Mouse (Mus musculus) heart, embryonic 10.5 days (tissue): ENCODE measurements around the gene Pdhx. TPM values are rescaled to one million over a fixed set of nuclear protein-coding genes. Genes with fewer than 3 reads are reported as not detected.

ENCODE experiments used
- DNase-seq: peaks from one replicate; pipeline ENCODE4 v3.0.0-alpha.2; 2017; ENCODE audit warnings: low spot score
- H3K27ac ChIP-seq: fragments of 300-500 bp; sonication (generic); 2 replicates; pipeline ENCODE4 v1.5.1; 2016; ENCODE audit warnings: mild to moderate bottlenecking
- H3K27me3 ChIP-seq: fragments of 300-500 bp; sonication (generic); 2 replicates; pipeline ENCODE4 v1.6.1; 2016; ENCODE audit warnings: mild to moderate bottlenecking; ENCODE audit not compliant: poor library complexity, insufficient read depth, severe bottlenecking
- H3K36me3 ChIP-seq: fragments of 300-500 bp; sonication (generic); 2 replicates; pipeline ENCODE4 v1.6.1; 2016; ENCODE audit warnings: mild to moderate bottlenecking, moderate library complexity
- H3K4me1 ChIP-seq: fragments of 300-500 bp; sonication (generic); 2 replicates; pipeline ENCODE4 v1.6.1; 2016; ENCODE audit warnings: mild to moderate bottlenecking
- H3K4me3 ChIP-seq: fragments of 300-500 bp; sonication (generic); 2 replicates; pipeline ENCODE4 v1.5.1; 2016; ENCODE audit warnings: mild to moderate bottlenecking, moderate library complexity
- H3K9me3 ChIP-seq: fragments of 300-500 bp; sonication (generic); 2 replicates; pipeline ENCODE4 v1.6.1; 2016; ENCODE audit warnings: mild to moderate bottlenecking, moderate library complexity
- WGBS: fragments of 180-500 bp; shearing (Covaris S2); methylation state at CpG from one replicate; pipeline ENCODE4 v1.1.7; 2016; 5-methylcytosine and 5-hydroxymethylcytosine counted together
- polyA plus RNA-seq: library from polyadenylated mRNA; unstranded; fragments of >200 nt; fragmentation: Nextera tagmentation; extraction: Ambion mirVana; gene quantifications from 2 replicates; pipeline ENCODE4 v1.2.1, GENCODE M21; 2016

Pdhx gene
- polyA plus RNA-seq, 1 experiment from 2014 or later, result 47.2 TPM

DNA sequence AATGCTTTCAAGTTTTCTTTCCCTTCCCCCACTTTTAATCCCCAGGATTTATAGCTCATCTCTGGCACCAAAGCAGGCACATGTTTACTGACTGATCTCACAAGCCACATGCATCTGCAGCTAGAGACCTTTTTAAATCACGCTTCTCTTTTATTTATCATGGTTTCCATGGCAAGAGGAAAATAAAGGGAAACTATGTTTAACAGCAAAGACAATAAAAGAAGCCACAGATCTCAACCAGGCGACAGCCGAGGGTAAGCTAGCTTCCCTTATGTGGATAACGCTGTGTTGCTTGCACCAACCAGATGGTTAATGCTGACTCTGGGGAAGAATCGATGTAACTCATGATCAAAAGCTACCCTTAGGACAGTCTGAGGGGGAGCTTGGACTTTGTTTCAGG is 75.0 kb downstream of the Pdhx start:
- Histone ChIP-seq H3K27ac (no peak overlapping the region), H3K27me3 (no peaks in the 10 kb centered on the region), H3K36me3 (no peaks in the 10 kb centered on the region), H3K4me1 (no peaks in the 10 kb centered on the region), H3K4me3 (no peak overlapping the region), H3K9me3 (no peaks in the 10 kb centered on the region)
- DNase-seq, result no peak
- 74% methylated on average over 5 of the region's 5 CpGs for WGBS

DNA sequence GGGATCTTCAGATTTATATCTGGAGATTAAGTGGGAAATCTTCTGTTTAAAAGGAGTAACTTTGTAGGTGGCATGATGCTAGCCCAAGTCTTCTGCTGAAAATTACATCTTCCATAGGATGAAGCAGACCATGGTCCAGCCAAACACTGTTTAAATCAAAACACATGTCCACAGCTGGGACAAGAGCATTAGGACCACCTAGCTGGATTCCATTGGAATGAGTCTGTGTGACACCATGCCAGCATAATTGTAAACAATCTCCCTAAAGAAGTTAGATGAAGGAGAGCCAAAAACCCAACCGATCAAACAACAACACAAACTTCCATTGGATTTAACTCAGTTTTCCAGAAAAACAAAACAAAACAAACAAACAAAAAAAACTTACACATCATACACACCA is 75.4 kb downstream of the Pdhx start:
- H3K36me3 ChIP-seq, result no peaks in the 10 kb centered on the region
- no peaks in the 10 kb centered on the region for H3K27me3 ChIP-seq
- 86% methylated on average over 1 of the region's 1 CpGs for WGBS
- DNase-seq, result no peak
- no peak overlapping the region for H3K27ac ChIP-seq
- no peak overlapping the region for H3K4me3 ChIP-seq
- no peaks in the 10 kb centered on the region for H3K9me3 ChIP-seq
- no peaks in the 10 kb centered on the region for H3K4me1 ChIP-seq

- H3K36me3 ChIP-seq, result no peaks in the 10 kb centered on the region
- 93% methylated on average over 3 of the region's 3 CpGs for whole genome bisulfite sequencing
These were observed 79.3 kb downstream of the Pdhx start for GRCm38 (mm10) chr2:102993841-102994607.

GRCm38 (mm10) chr2:102992405-102992804 is 80.9 kb downstream of the Pdhx start:
- no peak for DNase-seq
- WGBS, result 86% methylated on average over 6 of the region's 6 CpGs
- H3K36me3 ChIP-seq, result no peaks in the 10 kb centered on the region
- H3K27me3 ChIP-seq, result no peaks in the 10 kb centered on the region
- no peak overlapping the region for H3K27ac ChIP-seq
- no peaks in the 10 kb centered on the region for H3K4me1 ChIP-seq
- H3K9me3 ChIP-seq, result no peaks in the 10 kb centered on the region
- H3K4me3 ChIP-seq, result no peak overlapping the region

More at GRCm38 (mm10) chr2:102993841-102994607, 79.3 kb downstream of the Pdhx start:
- Histone ChIP-seq H3K4me1 (no peaks in the 10 kb centered on the region), H3K27me3 (no peaks in the 10 kb centered on the region), H3K27ac (no peak overlapping the region), H3K4me3 (no peak overlapping the region), H3K9me3 (no peaks in the 10 kb centered on the region)
- no peak for DNase-seq

GRCm38 (mm10) chr2:102990301-102990702 is 83.0 kb downstream of the Pdhx start:
- Histone ChIP-seq H3K36me3 (no peaks in the 10 kb centered on the region), H3K9me3 (no peaks in the 10 kb centered on the region), H3K4me3 (no peak overlapping the region), H3K27ac (no peak overlapping the region), H3K27me3 (no peaks in the 10 kb centered on the region), H3K4me1 (no peaks in the 10 kb centered on the region)
- whole genome bisulfite sequencing, result 59% methylated on average over 2 of the region's 2 CpGs
- no peak for DNase-seq

DNA sequence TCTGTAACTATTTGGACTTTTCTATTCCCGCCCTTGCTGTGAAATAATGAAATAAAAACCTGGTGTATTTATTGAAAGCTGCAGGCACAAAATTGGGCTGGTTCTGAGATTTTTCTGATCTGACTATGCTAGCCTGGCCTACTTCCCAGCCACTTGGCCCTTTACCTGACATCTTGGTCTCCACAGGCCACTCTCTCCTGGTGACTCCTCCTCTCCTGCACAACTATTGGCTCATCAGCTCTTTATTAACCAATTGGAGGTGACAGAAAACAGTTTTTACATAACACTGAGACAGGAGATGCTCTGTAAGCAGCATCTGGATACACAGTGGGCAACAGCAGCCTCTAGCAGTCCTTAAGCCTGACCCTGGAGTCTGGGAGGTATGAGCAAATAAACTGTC is 83.9 kb downstream of the Pdhx start:
- no peaks in the 10 kb centered on the region for H3K9me3 ChIP-seq
- 76% methylated on average over 1 of the region's 1 CpGs for WGBS
- no peaks in the 10 kb centered on the region for H3K36me3 ChIP-seq
- no peak for DNase-seq
- no peak overlapping the region for H3K4me3 ChIP-seq
- no peak overlapping the region for H3K27ac ChIP-seq
- no peaks in the 10 kb centered on the region for H3K4me1 ChIP-seq
- H3K27me3 ChIP-seq, result no peaks in the 10 kb centered on the region

DNA sequence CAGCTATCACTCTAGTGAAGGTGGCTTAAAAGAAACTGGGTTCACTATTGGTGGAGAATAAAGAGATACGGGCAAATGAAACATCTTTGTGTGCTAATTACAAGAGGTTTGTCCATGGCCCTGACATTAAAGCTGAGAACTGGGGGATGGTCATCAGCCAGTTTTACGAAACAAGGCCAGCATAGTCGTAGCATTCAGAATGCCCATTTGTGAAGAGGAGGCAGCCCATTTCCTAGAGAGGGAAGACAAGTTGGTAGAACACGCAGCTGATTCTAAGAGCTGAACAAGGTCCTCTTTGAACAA is 85.7 kb downstream of the Pdhx start:
- no peaks in the 10 kb centered on the region for H3K36me3 ChIP-seq
- no peaks in the 10 kb centered on the region for H3K4me1 ChIP-seq
- no peak for DNase-seq
- no peak overlapping the region for H3K27ac ChIP-seq
- H3K27me3 ChIP-seq, result no peaks in the 10 kb centered on the region
- 93% methylated on average over 4 of the region's 4 CpGs for WGBS
- no peak overlapping the region for H3K4me3 ChIP-seq
- no peaks in the 10 kb centered on the region for H3K9me3 ChIP-seq

- no peaks in the 10 kb centered on the region for H3K9me3 ChIP-seq
- H3K4me3 ChIP-seq, result no peak overlapping the region
- WGBS, result 84% methylated on average over 6 of the region's 6 CpGs
- H3K36me3 ChIP-seq, result no peaks in the 10 kb centered on the region
- H3K4me1 ChIP-seq, result no peaks in the 10 kb centered on the region
- no peak for DNase-seq
- no peak overlapping the region for H3K27ac ChIP-seq
- H3K27me3 ChIP-seq, result no peaks in the 10 kb centered on the region
These were observed 86.2 kb downstream of the Pdhx start for GRCm38 (mm10) chr2:102986964-102987707.

DNA sequence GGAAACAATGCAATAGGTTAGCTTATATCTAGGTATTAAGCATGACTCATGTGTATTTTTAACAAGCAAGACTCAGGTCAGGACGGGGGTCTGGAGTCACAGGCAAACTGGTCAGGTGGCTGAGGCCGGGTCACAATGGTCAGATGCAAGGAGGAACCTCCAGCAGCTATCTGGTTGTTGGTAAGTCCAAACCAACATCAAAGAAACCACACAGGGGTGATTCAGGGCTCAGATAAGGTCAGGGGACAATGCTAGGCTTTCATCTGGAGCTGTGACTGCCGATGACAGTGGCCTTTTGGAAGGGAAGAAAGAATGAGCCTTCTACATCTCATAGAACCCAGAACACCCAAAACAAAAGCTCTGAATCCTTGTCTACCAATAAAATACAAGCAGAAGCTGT is 86.9 kb downstream of the Pdhx start:
- no peaks in the 10 kb centered on the region for H3K9me3 ChIP-seq
- no peaks in the 10 kb centered on the region for H3K36me3 ChIP-seq
- no peak for DNase-seq
- no peak overlapping the region for H3K27ac ChIP-seq
- H3K4me1 ChIP-seq, result no peaks in the 10 kb centered on the region
- WGBS, result 40% methylated on average over 3 of the region's 3 CpGs
- no peaks in the 10 kb centered on the region for H3K27me3 ChIP-seq
- no peak overlapping the region for H3K4me3 ChIP-seq

DNA sequence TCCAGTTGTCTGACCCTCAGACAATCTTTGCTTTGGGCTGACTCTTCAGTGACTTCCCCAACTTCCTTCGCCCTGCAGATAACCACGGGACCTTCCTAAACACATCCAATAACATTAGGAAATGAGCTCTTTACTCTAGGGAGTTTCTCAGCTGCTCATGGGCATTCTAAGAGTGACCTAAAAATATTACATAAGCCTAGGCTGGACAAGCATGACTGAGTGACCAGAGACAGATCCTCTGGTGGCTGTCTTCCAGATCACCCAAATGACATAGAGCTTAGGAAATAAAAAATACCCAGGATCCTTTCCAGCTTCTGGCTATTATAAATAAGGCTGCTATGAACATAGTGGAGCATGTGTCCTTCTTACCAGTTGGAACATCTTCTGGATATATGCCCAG is 90.5 kb downstream of the Pdhx start:
- Histone ChIP-seq H3K4me1 (no peaks in the 10 kb centered on the region), H3K4me3 (no peak overlapping the region), H3K36me3 (no peaks in the 10 kb centered on the region), H3K27ac (no peak overlapping the region), H3K9me3 (no peaks in the 10 kb centered on the region), H3K27me3 (no peaks in the 10 kb centered on the region)
- DNase-seq, result no peak
- 83% methylated on average over 2 of the region's 2 CpGs for WGBS

GRCm38 (mm10) chr2:102981446-102982314 is 91.6 kb downstream of the Pdhx start:
- H3K9me3 ChIP-seq, result no peaks in the 10 kb centered on the region
- no peak for DNase-seq
- no peaks in the 10 kb centered on the region for H3K27me3 ChIP-seq
- H3K36me3 ChIP-seq, result no peaks in the 10 kb centered on the region
- 78% methylated on average over 8 of the region's 8 CpGs for WGBS
- H3K4me3 ChIP-seq, result no peak overlapping the region
- H3K4me1 ChIP-seq, result no peaks in the 10 kb centered on the region
- H3K27ac ChIP-seq, result no peak overlapping the region

- no peaks in the 10 kb centered on the region for H3K27me3 ChIP-seq
- H3K4me1 ChIP-seq, result no peaks in the 10 kb centered on the region
- WGBS, result 41% methylated on average over 2 of the region's 2 CpGs
- H3K4me3 ChIP-seq, result no peak overlapping the region
- no peak for DNase-seq
- H3K36me3 ChIP-seq, result no peaks in the 10 kb centered on the region
- H3K9me3 ChIP-seq, result no peaks in the 10 kb centered on the region
- H3K27ac ChIP-seq, result no peak overlapping the region
These were observed 92.4 kb downstream of the Pdhx start for GRCm38 (mm10) chr2:102980870-102981269.

GRCm38 (mm10) chr2:102979519-102979918 is 93.8 kb downstream of the Pdhx start:
- Histone ChIP-seq H3K4me1 (no peaks in the 10 kb centered on the region), H3K9me3 (no peaks in the 10 kb centered on the region), H3K27me3 (no peaks in the 10 kb centered on the region), H3K4me3 (no peak overlapping the region), H3K27ac (no peak overlapping the region), H3K36me3 (no peaks in the 10 kb centered on the region)
- no peak for DNase-seq
- WGBS, result 72% methylated on average over 2 of the region's 2 CpGs
